Mouse (Mus musculus): ENCODE measurements around the gene Ets1.

The Ets1 gene

DNA sequence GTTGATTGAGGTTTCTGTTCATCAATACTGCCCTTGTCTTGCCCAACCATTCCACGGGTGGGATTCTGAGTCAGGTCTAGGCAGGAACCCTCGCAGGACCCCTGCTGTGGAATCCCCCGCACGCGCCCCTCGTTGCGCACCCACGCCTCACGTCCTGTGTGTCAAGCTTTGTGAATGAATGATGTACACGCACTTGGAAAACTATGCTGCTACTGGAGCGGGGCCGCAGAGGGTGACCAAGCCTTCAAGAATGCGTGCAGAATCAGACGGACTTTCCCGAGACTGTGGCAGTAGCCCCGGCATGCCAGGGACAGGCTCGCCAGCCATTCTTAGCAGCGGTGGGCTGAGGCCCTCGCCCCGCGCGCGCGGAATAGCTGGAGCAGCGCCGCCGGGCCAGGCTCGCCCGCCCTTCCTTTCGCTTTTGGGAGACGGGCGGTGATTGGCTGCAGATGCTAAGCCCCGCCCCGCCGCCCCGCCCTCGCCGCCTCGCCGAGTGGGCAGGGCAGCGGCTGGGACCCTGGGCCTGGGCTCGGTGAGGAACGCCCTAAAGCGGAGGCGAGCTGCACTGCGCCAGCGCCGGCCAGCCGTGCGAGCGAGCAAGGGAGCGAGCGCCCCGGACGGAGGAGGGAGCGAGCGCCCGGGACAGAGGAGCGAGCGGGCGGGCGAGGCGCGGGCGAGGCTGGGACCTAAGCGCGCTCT lies 59.6 kb downstream of the Ets1 start:
- DNase-seq = peak; percentile 85

DNA sequence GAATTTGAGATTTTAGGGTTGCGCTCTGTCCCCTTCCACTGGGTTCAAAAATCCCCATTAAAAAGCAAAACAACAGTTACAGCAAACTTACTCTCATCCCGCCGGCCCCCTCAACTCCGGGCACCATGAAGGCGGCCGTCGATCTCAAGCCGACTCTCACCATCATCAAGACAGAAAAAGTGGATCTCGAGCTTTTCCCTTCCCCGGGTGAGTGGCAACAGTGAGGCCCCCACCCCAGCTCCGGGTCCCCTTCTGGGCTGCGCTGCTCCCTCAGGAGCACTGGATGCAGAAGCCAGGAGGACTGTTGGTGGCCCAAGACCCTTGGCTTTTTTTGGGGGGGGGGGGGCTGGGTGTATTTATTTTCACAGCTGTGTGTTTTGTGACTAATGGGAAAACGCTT lies 60.2 kb downstream of the Ets1 start:
- DNase-seq = no peak

DNA sequence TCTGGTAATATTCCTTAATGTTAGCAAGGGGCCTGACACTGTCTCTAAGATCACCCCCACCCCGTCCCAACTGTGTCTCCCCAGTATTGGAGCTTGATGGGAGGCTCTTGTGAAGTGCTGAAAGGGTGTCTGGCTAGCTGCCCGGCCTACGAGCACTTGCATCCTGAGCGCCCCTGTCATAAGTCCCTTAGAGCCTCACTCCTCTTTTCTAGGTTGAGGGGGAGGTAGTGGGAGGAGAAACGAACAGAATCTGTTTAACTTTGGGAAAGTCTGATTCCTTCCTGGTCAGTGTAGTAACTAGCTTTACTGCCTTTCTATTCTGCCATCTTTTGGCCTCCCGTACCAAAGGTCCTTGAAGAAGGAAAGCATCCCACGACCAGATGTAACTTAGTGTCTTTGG lies 60.7 kb downstream of the Ets1 start:
- DNase-seq = peak; percentile 39

DNA sequence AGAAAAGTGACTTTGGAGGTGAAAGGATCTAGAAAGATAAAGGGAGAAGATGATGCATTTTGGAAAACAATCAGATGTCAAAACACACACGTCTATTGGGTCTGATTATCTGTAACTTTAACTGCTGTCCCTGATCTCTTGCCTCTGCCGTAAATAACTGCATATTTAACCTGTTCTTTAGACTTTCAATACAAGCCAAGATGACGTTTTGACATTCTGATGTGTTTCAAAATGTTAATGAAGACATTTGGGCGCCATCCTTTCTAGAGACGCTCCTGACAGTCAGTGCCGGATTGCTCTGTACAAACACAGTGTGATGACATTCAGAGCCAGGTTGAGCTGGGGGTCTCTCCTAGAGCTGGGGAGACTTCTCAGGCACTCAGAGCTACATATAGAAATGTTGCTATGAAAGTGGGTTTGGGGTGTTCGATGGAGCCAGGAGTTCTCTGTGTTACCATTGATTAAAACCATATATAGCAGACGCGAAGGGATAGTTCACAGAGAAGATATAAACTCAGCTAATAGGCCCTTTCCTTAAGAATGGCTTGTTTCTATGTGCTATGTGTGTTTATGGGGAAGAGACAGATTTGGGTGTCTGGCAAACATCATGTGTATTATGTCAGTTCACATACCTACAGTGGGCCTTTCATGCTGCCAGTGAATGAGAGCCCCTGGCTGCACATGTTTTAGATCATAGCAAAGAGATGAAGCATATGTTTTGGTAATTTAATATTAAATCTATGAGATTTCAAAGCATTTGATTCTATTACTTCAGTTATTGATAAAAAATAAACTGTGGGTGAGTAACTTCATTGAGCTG lies 61.5 kb downstream of the Ets1 start:
- no peak for DNase-seq

DNA sequence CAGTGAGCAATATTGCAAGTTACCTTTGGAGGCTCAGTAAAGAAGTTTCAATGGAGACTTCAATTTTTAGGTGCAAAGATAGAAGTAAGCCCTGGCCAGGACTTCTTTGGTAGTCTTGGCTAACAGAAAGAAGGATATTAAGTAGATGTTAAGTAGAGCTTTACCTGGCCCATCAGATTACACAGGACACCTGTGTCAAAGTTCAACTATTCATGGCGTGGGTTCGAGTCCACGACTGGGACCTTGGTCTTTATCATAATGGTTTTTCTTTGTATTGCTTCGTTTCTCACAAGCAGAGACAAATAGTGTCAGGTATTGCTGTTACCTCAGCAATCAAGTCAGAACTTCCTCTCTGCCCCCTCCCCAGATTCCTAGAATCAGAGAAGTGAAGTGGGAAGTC lies 62.7 kb downstream of the Ets1 start:
- DNase-seq = no peak

DNA sequence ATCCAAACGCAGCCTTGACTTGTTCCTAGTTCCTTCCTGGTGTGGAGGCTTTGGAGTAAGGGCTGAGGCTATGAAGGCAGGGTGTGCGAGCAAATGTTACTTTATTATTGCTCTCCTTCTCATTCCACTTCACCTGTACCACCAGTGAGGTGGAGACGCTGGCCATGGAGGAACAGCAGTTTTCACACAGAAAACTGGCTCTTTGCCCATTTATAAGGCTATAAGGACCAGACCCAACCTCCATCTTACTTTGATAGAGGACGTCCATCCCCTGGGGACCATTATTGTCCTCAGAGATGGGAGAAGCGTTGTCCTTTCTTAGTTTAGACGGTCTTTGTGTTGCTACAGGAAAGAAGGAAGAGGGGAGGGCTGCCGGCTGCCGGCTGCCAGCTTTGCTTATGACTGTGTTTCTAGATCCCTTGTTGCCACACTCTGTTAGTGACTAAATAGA lies 63.4 kb downstream of the Ets1 start:
- no peak for DNase-seq

DNA sequence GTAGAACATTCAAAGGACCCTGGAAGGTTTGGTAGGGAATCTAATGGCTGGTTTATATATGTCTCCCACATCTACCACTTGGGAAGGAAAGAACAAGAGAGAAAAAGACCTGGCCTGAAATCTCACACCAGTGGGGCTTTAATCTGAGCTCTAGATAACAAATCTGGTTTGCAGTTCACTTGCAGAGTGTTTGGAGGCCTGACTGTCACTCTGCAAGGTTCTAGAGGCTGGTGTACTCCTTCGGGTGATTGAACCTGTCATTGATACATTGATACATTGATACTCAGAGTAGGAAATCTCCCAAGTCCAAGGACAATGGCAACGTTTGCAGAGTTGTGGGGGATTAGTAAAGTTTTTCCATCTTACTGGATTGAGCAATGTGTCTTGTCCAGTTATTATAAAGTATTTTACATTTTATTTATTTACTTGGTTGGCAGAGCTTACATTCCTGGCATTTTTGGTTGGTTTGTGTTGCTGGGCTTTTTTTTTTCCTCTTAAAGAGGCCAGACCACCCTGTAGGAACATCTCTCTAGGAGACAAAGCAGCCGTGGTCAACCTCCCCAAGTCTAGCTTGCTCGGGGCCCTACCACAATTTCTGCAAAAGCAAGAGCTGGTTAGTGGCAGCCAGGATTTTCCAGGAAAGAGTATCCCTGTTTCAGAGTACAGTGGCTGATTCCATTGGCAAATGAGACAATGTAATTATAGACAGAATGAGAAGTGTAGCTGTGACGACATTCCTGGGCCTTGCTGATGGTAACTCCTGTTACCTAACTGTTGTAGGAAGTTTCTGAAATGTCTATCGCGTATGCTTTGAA lies 64.3 kb downstream of the Ets1 start:
- no peak for DNase-seq

DNA sequence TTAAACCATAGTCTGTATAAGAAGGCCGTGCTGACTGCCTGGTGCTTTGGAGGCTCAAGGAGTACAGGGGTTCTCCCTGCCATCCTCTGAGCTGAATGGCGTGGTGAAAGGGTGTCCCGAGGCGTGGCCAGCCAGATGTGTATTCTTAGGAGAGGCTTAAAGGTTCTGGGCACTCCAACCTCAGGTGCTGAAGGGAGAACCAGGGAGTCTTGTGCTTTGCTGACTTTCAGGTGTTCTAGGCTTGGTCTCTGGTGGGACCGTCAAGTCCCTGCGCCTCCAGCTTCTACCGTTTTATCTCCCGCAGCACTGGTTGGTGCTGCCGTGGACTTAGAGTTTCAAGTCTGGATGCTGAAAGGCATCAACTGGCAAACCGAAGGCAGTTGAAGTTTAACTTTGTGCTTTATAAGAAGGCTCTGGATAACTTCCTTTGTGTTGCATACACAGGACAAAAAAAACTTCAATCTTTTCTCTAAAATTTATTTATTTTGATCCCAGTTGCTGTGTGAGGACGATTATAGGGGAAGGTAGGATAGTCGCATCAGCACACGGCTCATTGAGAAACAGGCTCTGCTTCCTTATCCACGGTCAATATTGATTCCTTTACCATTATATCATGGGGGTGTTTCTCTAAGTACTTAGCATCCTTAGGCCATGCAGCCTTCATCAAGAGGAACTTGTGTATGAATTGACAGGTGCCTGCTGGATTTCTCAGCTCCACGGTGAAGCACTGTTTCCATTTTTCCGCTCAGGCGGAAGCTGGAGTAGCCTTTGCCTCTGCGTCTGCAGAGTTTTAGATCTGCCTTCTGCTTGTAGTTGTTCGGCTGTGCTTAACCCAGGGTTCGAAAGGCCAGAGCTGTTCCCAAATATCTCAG lies 65.3 kb downstream of the Ets1 start:
- DNase-seq = no peak

DNA sequence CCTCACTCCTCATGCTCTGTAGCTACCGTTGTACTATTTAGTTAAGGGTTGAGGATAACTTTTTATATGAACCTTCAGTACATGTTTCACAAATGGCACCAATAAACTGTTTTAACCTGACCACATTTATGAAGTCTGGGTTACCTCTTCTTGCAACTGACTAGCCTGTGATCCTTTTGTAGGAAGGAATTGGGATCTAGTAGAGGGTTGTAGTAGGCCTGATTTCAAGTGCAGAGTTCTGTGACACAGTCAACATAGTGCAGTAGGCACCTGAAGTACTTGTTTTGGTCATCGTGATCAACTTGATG lies 65.9 kb downstream of the Ets1 start:
- no peak for DNase-seq

DNA sequence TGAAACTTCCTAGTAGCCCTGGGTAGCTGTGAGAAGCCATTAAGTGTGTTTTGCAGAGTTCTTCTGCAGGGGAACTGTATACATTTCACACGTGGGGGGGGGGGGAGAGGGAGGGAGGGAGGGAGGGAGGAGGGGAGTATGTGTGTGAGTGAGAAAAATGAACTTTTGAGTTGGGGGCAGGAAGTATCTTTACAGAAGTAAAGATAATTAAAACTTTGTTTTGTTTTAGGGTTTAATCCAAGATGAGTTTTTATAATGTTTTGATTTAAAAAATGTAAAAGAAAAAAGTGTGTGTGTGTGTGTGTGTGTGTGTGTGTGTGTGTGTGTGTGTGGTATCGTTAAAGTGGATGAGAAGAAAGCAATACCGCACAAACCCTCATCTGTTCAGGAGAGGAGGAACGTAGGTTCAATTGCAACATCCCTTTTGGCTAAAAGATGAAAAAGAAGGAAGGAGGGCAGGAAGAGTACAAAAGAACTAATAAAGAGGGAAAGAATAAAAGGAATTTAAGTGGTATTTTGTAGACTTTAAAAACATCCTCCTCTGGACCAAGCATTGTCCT lies 66.9 kb downstream of the Ets1 start:
- DNase-seq = no peak

DNA sequence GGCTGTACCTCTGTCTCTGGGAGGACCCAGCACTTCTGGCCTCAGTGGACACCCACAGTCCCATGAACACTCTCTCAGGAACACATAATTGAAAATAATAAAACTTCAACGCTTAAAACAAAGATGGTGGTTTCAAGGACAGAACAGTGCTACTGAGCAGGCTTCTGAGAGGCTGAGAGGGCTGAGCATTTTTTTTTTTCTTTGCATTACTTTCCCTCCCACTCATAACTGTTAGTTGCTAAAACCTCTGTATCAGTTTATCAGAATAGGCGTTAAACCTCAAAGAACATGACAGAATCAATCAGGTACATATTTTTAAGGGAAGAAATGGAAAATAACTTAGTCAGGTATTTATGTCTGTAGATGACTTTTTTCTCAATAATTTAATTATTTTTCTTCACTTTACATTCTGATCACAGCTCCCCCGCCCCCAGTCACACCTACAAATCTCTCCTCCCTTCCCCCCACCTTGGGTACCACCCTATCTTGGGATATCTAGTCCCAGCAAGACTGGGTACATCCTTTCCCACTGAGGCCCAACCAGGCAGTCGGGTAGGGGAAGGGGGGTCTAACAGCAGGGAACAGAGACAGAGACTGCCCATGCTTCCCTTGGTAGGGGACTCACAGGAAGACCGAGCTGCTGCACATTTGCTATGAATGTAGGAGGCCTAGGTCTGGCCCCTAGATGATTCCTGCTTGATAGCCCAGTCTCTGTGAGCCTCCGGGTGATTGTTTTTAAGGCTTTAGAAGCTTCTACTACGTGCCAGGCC lies 68.1 kb downstream of the Ets1 start:
- no peak for DNase-seq

DNA sequence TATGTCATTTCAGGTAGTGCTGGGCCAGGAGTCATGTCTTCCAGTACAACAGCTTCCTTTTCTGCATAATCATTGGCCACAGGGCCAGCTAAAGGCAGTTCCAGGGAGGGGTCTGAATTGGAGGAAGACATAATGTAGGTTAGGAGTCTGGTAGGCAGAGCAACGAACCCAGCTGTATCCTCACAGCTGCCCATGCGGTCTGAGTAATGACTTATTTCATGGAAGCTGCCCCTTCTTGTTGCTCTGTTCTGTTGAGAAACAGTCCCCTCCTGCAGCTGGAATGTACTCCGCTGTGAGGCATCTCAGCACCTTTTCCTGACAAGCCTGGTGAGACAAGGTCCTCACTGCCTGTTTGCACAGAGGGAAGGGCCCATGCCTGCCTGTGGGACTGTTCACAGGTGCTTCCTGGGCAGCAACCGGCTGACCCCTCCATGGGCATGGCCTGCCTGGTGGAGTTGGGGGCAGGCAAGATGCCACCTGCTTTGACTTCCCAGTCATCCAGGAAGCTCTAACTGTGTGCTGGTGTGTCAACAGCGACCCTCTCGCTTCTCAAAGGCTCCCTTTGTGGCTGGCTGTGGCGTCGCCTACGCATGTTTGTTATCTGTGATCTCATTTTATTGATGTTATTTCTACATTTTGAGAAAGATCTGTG lies 69.9 kb downstream of the Ets1 start:
- no peak for DNase-seq

DNA sequence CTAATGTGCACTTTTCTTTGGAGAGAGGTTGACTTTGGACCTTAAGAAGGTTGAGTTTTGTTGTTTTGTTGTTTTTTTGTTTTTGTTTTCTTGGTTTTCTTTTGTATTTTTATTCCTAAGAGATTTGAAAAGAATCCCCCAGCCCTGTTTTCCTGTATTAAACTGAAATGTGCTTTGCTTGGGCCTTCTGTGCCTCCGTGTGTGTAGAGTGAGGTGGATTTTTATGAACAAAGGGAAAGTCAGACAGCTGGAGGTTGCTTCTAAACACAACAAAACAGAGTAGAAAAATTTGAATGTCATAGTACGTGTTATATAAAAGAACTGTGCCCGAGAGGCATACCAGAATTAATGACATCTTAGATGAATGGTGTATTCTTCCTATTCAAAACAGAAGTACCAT lies 71.4 kb downstream of the Ets1 start:
- no peak for DNase-seq

DNA sequence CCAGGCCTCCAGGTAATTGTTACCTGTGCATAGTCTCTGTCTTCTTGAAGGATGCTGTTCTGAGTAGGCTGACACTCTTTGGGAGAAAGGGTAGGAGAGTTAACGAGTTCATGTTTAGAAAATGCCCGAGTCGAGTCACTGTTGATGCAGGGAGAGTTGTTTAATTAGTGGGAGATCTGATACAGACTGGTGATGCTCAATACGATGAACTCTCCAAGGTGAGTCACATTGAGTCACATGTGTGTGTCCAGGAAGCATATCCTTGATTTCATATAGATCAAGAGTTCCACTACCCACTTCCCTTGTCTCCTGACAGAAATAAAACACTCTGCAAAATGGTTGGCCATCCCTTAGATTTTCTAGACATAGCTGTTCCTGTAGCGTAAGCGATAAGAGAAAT lies 72.5 kb downstream of the Ets1 start:
- DNase-seq = no peak

DNA sequence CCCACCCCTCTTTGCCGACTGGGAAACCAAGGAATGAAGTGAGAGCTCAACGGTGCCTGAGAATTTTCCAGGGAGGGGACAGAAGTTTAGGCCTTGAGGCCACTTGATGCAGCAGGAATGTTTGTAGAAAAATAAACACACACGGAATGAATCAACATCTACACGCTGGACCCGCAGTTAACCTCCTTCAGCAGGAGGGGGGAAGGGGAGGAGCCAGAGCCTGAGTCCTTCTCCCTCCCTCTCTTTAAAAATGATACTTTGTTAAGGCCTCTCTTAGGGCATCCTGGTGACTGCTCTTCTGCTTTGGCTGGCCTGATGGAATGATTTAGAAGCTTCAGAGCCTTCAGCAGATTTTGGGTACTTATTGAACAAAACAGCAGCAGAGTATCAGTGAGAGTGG lies 73.3 kb downstream of the Ets1 start:
- DNase-seq = no peak

DNA sequence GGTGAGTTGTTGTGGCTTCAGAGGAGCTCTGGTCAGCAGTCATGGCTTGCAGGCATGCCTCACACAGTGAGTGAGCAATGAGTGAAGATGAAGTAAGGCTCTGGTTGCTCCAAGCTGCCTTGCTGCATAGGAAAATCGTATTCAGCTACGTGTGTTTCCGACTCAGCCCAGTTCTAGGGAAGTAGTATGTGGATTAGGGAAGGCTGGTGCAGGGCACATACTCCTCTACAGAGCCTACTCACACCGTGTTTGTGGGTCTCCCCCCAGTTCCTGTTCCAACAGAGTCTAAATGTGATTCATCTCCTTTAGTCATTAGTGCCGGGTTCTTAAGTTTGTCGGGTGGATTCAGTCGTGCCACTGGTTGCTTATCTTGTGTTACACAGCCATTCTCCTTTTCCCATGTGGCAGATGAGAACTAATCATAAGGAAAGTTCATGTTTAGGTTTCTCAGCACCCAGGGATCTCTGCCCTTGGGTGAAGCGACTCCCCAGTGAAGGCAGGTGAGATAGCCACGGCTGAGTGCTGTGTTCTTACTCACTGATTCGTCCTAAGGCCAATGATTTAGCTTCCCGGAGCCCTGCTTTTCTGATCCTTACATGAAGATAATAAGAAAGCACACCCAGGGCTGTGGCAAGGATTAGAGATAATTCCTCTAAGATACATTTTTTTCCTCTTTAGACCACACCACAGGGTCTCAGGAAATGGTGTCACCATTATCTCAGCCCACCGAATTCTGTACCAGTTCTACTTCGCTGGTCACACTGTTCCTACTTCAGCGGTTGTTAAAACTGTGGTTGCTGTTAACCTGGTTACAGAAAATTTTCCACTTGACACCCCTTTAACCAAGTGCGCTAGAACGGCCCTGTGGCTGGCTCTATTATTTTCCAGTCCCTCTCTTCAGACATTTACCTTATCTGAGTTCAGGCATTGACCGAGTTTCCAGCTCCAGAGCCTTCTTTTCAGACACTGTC lies 74.0 kb downstream of the Ets1 start:
- DNase-seq = no peak

DNA sequence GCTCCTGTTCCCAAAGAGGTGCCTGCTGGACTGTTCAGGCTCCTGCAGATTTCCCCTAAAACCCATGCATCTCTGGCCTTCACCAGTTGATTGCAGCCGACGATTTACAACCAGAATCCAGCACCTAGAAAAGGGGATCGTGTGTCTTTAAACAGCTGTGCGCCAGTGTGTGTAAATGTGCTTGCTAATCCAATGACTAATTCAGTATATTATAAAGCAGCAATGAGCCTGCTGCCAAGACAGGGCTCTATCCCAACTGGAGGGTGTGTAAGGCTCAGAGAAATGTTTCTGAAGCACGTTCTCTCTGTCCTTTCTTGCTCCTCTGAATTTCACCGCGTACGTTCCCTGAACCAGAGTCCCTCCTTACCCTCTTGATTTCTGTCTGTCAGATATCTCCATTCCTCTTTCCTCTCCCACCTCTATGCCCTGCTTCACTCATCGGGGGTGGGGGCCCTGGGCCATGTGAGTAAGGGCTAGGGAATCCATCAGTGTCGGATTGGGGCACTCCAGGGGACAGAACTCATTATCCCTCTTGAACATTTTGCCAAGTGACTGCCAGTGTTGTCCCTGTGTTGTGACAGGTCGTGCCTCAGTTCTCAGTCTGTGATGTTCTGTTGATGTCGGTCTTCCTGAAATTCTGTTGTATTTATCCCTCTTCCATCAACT lies 75.1 kb downstream of the Ets1 start:
- no peak for DNase-seq

DNA sequence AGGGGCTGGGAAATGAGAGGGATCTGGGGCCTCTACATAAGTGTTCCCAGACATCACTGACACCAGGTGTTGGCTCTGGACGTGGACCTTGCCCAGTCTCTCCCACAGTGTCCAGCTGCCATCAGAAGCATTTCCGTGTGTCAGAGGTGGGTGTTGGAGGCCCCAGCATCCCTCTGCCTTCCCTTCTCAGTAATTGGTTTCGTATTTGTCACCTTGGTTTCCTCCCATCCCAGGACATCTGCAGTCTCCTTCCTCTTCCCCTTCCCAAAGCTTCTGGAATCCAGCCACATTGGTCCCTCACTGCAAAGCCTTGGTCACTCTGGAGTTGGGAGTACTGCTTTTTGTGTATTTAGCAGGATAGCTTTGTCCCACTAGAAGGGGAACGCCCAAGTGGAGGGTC lies 75.7 kb downstream of the Ets1 start:
- no peak for DNase-seq

DNA sequence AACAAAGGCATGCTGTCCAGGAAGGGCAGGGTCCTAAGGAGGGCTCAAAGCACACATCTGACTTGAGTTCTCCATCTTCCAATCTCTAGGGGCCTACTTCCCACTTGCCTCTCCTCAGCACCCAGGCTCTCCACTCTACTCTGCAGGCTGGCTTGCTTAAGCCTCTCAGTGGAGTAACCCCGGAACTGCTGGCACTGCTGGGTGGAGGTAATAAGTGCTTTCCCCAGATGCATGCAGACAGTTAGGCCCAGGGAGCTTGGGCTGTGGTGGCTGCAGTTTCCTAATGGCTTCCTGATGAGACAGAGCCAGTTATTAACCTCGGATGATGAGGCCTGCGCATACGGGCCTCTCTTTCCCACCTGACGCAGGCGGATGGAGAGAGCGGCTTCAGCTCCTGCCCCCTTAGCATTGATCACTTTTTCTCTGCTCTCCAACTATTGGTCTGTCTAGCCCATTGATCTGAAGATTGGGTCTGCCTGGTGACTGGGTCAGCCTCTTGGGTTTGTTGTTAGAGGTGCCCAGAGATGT lies 76.4 kb downstream of the Ets1 start:
- no peak for DNase-seq

Data from right cerebral cortex, postnatal 4 days (tissue).